Mouse (Mus musculus): ENCODE measurements around the gene Gm8212.
"Not testable (repeated sequence)": the region's sequence is repeated elsewhere in the genome, so short reads cannot be mapped to it uniquely, and the experiment has no call there.

Gene Gm8212

GRCm38 (mm10) chr14:44197361-44197760 lies at the start of gene Gm8212:
Gene Gm8212, plus strand, starts transcription at chr14:44197661.
- not testable (repeated sequence) for DNase-seq (ENCODE audit: low spot score in 2 of 2)

GRCm38 (mm10) chr14:44213154-44213553 lies 15.7 kb downstream of the Gm8212 start, which contains the start of gene 4930503E14Rik:
Gene 4930503E14Rik, minus strand, starts transcription at chr14:44213254.
- DNase-seq (ENCODE audit: low spot score in 2 of 2), result not testable (repeated sequence)

- DNase-seq (ENCODE audit: low spot score in 2 of 2), result no peak
These were observed 50.6 kb downstream of the Gm8212 start for GRCm38 (mm10) chr14:44248039-44248438.

Data from right cerebral cortex, postnatal 10 days (tissue).